Mouse (Mus musculus) subcutaneous adipose tissue, adult 2 months (tissue): Measurements from ENCODE around the gene Tango2. TPM values are rescaled to one million over a fixed set of nuclear protein-coding genes. Genes with fewer than 3 reads are reported as not detected.

Experiments used
- polyA plus RNA-seq: library from polyadenylated mRNA; depleted of rRNA; stranded (reverse); fragments of >200 nt; gene quantifications from 2 replicates; pipeline ENCODE4 v1.2.3, GENCODE M21; 2012; ENCODE audit warnings: low replicate concordance; rRNA removed

The Tango2 gene
- polyA plus RNA-seq = 33.7 and 50.1 TPM in 2 replicates

GRCm38 (mm10) chr16:18347931-18348600, at the start of gene Tango2, which contains the start of gene Arvcf:
TSS of gene Tango2 (minus strand) at chr16:18348103.
TSS of gene Arvcf (plus strand) at chr16:18348182.

DNA sequence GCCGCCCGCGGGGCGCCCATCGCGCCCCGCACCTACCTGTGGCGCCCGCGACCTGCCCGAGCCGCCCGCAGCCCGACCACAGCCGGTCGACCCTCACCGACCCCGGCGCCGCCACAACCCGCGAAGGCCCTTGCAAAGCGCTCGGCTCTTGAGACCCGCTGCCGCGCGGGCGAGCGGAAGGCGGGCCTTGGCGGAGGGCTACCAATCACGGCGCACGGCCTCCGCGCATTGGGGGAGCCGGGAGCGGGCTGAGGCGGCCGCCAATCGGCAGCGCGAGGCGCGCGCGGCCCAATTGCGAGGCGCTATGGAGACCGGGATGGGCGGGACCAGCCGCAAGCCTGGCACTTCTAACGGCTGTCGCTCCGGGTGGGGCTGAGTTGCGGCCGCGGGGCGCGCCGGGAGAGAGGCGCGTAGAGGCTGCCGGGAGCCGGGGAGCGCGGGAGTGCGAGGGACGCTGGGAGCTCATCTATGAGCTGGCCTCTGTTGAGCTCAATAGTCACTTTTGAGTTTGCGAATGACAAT, 58.8 kb downstream of the Tango2 start, which contains the start of gene Dgcr8:
Gene Dgcr8 (minus strand): TSS at position 180 of the 522 bp plus-strand sequence.

GRCm38 (mm10) chr16:18258221-18258620, 89.7 kb downstream of the Tango2 start, which contains the start of gene Gm49776:
TSS of gene Gm49776 (minus strand) at chr16:18258321.

Other genes with a start within 250 kb of the Tango2 start
- gene Rtn4r, start 220.5 kb downstream of the Tango2 start, polyA plus RNA-seq = 1.0 and 6.5 TPM in 2 replicates
- gene Ccdc188, start 130.2 kb downstream of the Tango2 start, polyA plus RNA-seq = not detected in 2 replicates
- gene Zdhhc8, start 113.0 kb downstream of the Tango2 start, polyA plus RNA-seq = 43.9 and 80.8 TPM in 2 replicates
- 54.7 and 82.4 TPM in 2 replicates for gene Trmt2a, start 99.4 kb downstream of the Tango2 start, polyA plus RNA-seq
- gene Ranbp1, start 99.4 kb downstream of the Tango2 start, polyA plus RNA-seq = 27.0 and 76.4 TPM in 2 replicates
- gene Gm49776, start 89.8 kb downstream of the Tango2 start, polyA plus RNA-seq = not detected in 2 replicates
- 18.0 and 38.7 TPM in 2 replicates for gene Dgcr8, start 58.9 kb downstream of the Tango2 start, polyA plus RNA-seq
- 15.8 and 25.0 TPM in 2 replicates for gene Arvcf, start 79 bp upstream of the Tango2 start, polyA plus RNA-seq
- 25.2 and 48.2 TPM in 2 replicates for gene Txnrd2, start 78.3 kb upstream of the Tango2 start, polyA plus RNA-seq
- 612 and 1,090 TPM in 2 replicates for gene Comt, start 78.7 kb upstream of the Tango2 start, polyA plus RNA-seq
- gene Gnb1l, start 150.6 kb upstream of the Tango2 start, polyA plus RNA-seq = 8.7 and 18.0 TPM in 2 replicates
- 2.6 and 15.8 TPM in 2 replicates for gene Rtl10, start 150.8 kb upstream of the Tango2 start, polyA plus RNA-seq
- gene Tbx1, start 242.6 kb upstream of the Tango2 start, polyA plus RNA-seq = 0.42 and 4.2 TPM in 2 replicates